Mouse (Mus musculus): ENCODE measurements around the gene Sost. TPM values are rescaled to one million over a fixed set of nuclear protein-coding genes. Genes with fewer than 3 reads are reported as not detected.

The Sost gene
- polyA plus RNA-seq, 1 experiment from 2014 or later = 2.3 TPM

Other genes starting within 250 kb of the Sost start
- 19.4 and 19.5 TPM in 2 replicates for gene Dhx8, start 234.1 kb downstream of the Sost start, polyA plus RNA-seq (2015; fragmentation: Nextera tagmentation; extraction: Ambion mirVana)
- gene Etv4, start 181.6 kb downstream of the Sost start, polyA plus RNA-seq (2015; fragmentation: Nextera tagmentation; extraction: Ambion mirVana) = 3.3 and 4.2 TPM in 2 replicates
- 14.9 and 15.0 TPM in 2 replicates for gene Meox1, start 72.6 kb downstream of the Sost start, polyA plus RNA-seq (2015; fragmentation: Nextera tagmentation; extraction: Ambion mirVana)
- not detected in 2 replicates for gene Cfap97d1, start 17.3 kb upstream of the Sost start, polyA plus RNA-seq (2015; fragmentation: Nextera tagmentation; extraction: Ambion mirVana)
- 57.3 and 58.8 TPM in 2 replicates for gene Dusp3, start 20.0 kb upstream of the Sost start, polyA plus RNA-seq (2015; fragmentation: Nextera tagmentation; extraction: Ambion mirVana)
- 4.2 and 4.9 TPM in 2 replicates for gene Mpp3, start 61.4 kb upstream of the Sost start, polyA plus RNA-seq (2015; fragmentation: Nextera tagmentation; extraction: Ambion mirVana)
- gene Cd300lg, start 74.5 kb upstream of the Sost start, polyA plus RNA-seq (2015; fragmentation: Nextera tagmentation; extraction: Ambion mirVana) = 11.6 TPM in 2 replicates
- 6.6 and 9.1 TPM in 2 replicates for gene Mpp2, start 121.5 kb upstream of the Sost start, polyA plus RNA-seq (2015; fragmentation: Nextera tagmentation; extraction: Ambion mirVana)
- gene Ppy, start 134.3 kb upstream of the Sost start, polyA plus RNA-seq (2015; fragmentation: Nextera tagmentation; extraction: Ambion mirVana) = not detected in 2 replicates
- not detected in 2 replicates for gene Pyy, start 140.8 kb upstream of the Sost start, polyA plus RNA-seq (2015; fragmentation: Nextera tagmentation; extraction: Ambion mirVana)
- gene Nags, start 178.5 kb upstream of the Sost start, polyA plus RNA-seq (2015; fragmentation: Nextera tagmentation; extraction: Ambion mirVana) = 0.14 and 0.29 TPM in 2 replicates
- 33.9 and 35.3 TPM in 2 replicates for gene Tmem101, start 189.4 kb upstream of the Sost start, polyA plus RNA-seq (2015; fragmentation: Nextera tagmentation; extraction: Ambion mirVana)
- gene Lsm12, start 218.3 kb upstream of the Sost start, polyA plus RNA-seq (2015; fragmentation: Nextera tagmentation; extraction: Ambion mirVana) = 60.5 and 77.2 TPM in 2 replicates
- gene G6pc3, start 222.6 kb upstream of the Sost start, polyA plus RNA-seq (2015; fragmentation: Nextera tagmentation; extraction: Ambion mirVana) = 24.4 and 25.0 TPM in 2 replicates